ENCODE assay signal across 9 mouse cellular contexts in genomic region chr11:52003505-52003771, GRCm38 (mm10). TPM values are rescaled to one million over a fixed set of nuclear protein-coding genes. Genes with fewer than 3 reads are reported as not detected.
DNase-seq lines count a peak whose midpoint lies in the region; ATAC-seq and TF ChIP-seq lines count a peak whose summit lies in the region.
"Had no signal": no experiment of that assay in that cellular context is flagged by ENCODE, and none has a peak within 500 bp of the region (broad histone marks: within the 10 kb centered on the region; RNA-seq: fewer than 3 reads in every experiment).

No protein-coding gene starts in this region.

- peak overlapping the region; percentile 85 for H3K9ac ChIP-seq in heart, embryonic 13.5 days
- peak overlapping the region; percentile 91 for H3K9ac ChIP-seq in ES-Bruce4 (ENCODE audit: low read depth, poor library complexity, severe bottlenecking)
- peak overlapping the region; percentile 92 for H3K9ac ChIP-seq in forebrain, postnatal 0 days

- H3K79me2 ChIP-seq in macrophage (ENCODE audit: inconsistent target), result peaks cover 18% of the 10 kb centered on the region

- peak overlapping the region; percentile 66 for H3K4me3 ChIP-seq in heart, embryonic 13.5 days
- H3K4me3 ChIP-seq in ES-Bruce4 (ENCODE audit: low read depth, low read length) (peak overlapping the region; percentile 88), macrophage (ENCODE audit: inconsistent target) (peak overlapping the region; percentile 81)
- peak overlapping the region; percentile 97 for H3K4me3 ChIP-seq in forebrain, postnatal 0 days (ENCODE audit: low read depth, low read length)

- no peak for TF ChIP-seq POLR2A in ES-Bruce4 (IDR thresholded peaks at IDR 0.05; ENCODE audit: insufficient read depth, low read length)

- peak overlapping the region; percentile 89 for H3K27ac ChIP-seq in heart, embryonic 13.5 days (replicated peaks)
- H3K27ac ChIP-seq in ES-Bruce4 (ENCODE audit: insufficient read depth, low read length) (peak overlapping the region; percentile 97), macrophage (peak overlapping the region; percentile 85)
- H3K27ac ChIP-seq in forebrain, postnatal 0 days (ENCODE audit: low read depth, low read length), result peak overlapping the region; percentile 93

- peak overlapping the region; percentile 83 for H3K4me2 ChIP-seq in heart, embryonic 13.5 days
- peak overlapping the region; percentile 72 for H3K4me2 ChIP-seq in forebrain, postnatal 0 days (ENCODE audit: low read depth)

- TF ChIP-seq EP300 in ES-Bruce4 (IDR thresholded peaks at IDR 0.05; ENCODE audit: insufficient read depth, low read depth, low read length), result no peak

- ATAC-seq in heart, embryonic 13.5 days (ENCODE audit: extremely low read depth, insufficient number of reproducible peaks, low FRiP score, low TSS enrichment), result no peak
- ATAC-seq in forebrain, postnatal 0 days, result no peak
- no peak for ATAC-seq in activated CD4-positive, CD25-positive, alpha-beta regulatory T cell, adult 4 months

- H3K27me3 ChIP-seq in heart, embryonic 13.5 days (replicated peaks), result no peaks in the 10 kb centered on the region
- no peaks in the 10 kb centered on the region for H3K27me3 ChIP-seq in ES-Bruce4 (ENCODE audit: control insufficient read depth, insufficient read depth, low read length, poor library complexity, severe bottlenecking)
- no peaks in the 10 kb centered on the region for H3K27me3 ChIP-seq in forebrain, postnatal 0 days (ENCODE audit: insufficient read depth, low read length)
- H3K27me3 ChIP-seq: Patski had no signal

- 17% methylated on average over 4 of the region's 4 CpGs for WGBS in heart, embryonic 13.5 days
- 23% methylated on average over 4 of the region's 4 CpGs for WGBS in forebrain, postnatal 0 days
- WGBS in macrophage (ENCODE audit: missing documents), result 34% methylated on average over 4 of the region's 4 CpGs

- peaks cover 37% of the 10 kb centered on the region for H3K4me1 ChIP-seq in heart, embryonic 13.5 days
- no peaks in the 10 kb centered on the region for H3K4me1 ChIP-seq in ES-Bruce4 (ENCODE audit: control insufficient read depth, insufficient read depth, low read length)
- peaks cover 13% of the 10 kb centered on the region for H3K4me1 ChIP-seq in forebrain, postnatal 0 days (ENCODE audit: insufficient read depth)

- no peak for TF ChIP-seq CTCF in ES-Bruce4 (IDR thresholded peaks at IDR 0.05; ENCODE audit: low read depth, low read length)
- TF ChIP-seq CTCF in forebrain, postnatal 0 days (IDR thresholded peaks at IDR 0.05; ENCODE audit: low read depth), result no peak

- DNase-seq in heart, postnatal 14 days, result no peak
- no peak for DNase-seq in forebrain, postnatal 0 days
- DNase-seq in spleen, postnatal 36 days (ENCODE audit: low spot score in 2 of 2), result no peak
- no peak for DNase-seq in layer of hippocampus, adult 11-12 months (ENCODE audit: low spot score)

- no peaks in the 10 kb centered on the region for H3K36me3 ChIP-seq in heart, embryonic 13.5 days
- no peaks in the 10 kb centered on the region for H3K36me3 ChIP-seq in ES-Bruce4 (ENCODE audit: control insufficient read depth, insufficient read depth, low read length, poor library complexity, severe bottlenecking)
- H3K36me3 ChIP-seq in forebrain, postnatal 0 days (ENCODE audit: insufficient read depth), result peaks cover 4% of the 10 kb centered on the region; the same call in 1 of the 2 replicates
- H3K36me3 ChIP-seq in macrophage (ENCODE audit: inconsistent target), result no peaks in the 10 kb centered on the region

- intact Hi-C loops in heart, postnatal 14 days (cut with DNase I), result loop anchor here (5.0 to 10.0 kb wide), 3 partner anchors 94 to 389 kb away; partner anchors contain the start of genes Nhp2, Ppp2ca, Sar1b and Sec24a

- no peaks in the 10 kb centered on the region for H3K9me3 ChIP-seq in heart, embryonic 13.5 days
- no peaks in the 10 kb centered on the region for H3K9me3 ChIP-seq in ES-Bruce4 (replicated peaks; ENCODE audit: control insufficient read depth, insufficient read depth, low read length, poor library complexity, severe bottlenecking)
- no peaks in the 10 kb centered on the region for H3K9me3 ChIP-seq in forebrain, postnatal 0 days (ENCODE audit: low read length)

RNA-seq across cellular contexts. Expression of gene Cdkl3, which starts 0.6 kb away (rescaled TPM):
- polyA plus RNA-seq in heart, embryonic 13.5 days (2015; fragmentation: Nextera tagmentation; extraction: Ambion mirVana), result 6.5 and 7.8 TPM in 2 replicates
- total RNA-seq in heart, postnatal 14 days (2021), result 1 to 10 TPM; 5.4 to 7.3 TPM
- polyA plus RNA-seq in ES-Bruce4 (2011; ENCODE audit: insufficient read depth, insufficient read length, low read depth, missing spikeins) (9.6 and 12.9 TPM in 2 replicates), macrophage (2018) (1.2 to 3.9 TPM (median 2.0 TPM) in 3 replicates)
- total RNA-seq in forebrain, postnatal 0 days (2014; rRNA removed), result 33.2 and 35.5 TPM in 2 replicates
- 40.4 and 45.1 TPM in 2 replicates for polyA plus RNA-seq in forebrain, postnatal 0 days (2015; fragmentation: Nextera tagmentation; extraction: Ambion mirVana)
- total RNA-seq in macrophage (2018; cell fraction: chromatin; rRNA removed), result 10 to 100 TPM in 8 of 26 experiments, 1 to 10 TPM in 18; 1.3 to 16.1 (median 9.3) TPM
- total RNA-seq in macrophage (2018; cell fraction: cytosol; rRNA removed), result 1 to 10 TPM; 1.2 to 4.1 (median 2.2) TPM
- total RNA-seq in macrophage (2018; cell fraction: nucleus; rRNA removed), result 1 to 10 TPM; 1.3 to 9.4 (median 4.2) TPM
- polyA plus RNA-seq in activated CD4-positive, CD25-positive, alpha-beta regulatory T cell, adult 4 months (2017; shearing (Covaris generic)), result 1 to 10 TPM; 3.1 to 4.0 TPM

RNA-seq across cellular contexts. Expression of gene Ube2b, which starts 2.9 kb away (rescaled TPM):
- polyA plus RNA-seq in heart, embryonic 13.5 days (2015; fragmentation: Nextera tagmentation; extraction: Ambion mirVana), result 246 and 268 TPM in 2 replicates
- 100 to 1,000 TPM; 229 to 232 TPM for total RNA-seq in heart, postnatal 14 days (2021)
- 194 and 197 TPM in 2 replicates for polyA plus RNA-seq in ES-Bruce4 (2011; ENCODE audit: insufficient read depth, insufficient read length, low read depth, missing spikeins)
- 148 and 162 TPM in 2 replicates for total RNA-seq in forebrain, postnatal 0 days (2014; rRNA removed)
- 244 and 249 TPM in 2 replicates for polyA plus RNA-seq in forebrain, postnatal 0 days (2015; fragmentation: Nextera tagmentation; extraction: Ambion mirVana)
- 100 to 1,000 TPM in 21 of 26 experiments, 10 to 100 TPM in 5; 49.2 to 261 (median 134) TPM for total RNA-seq in macrophage (2018; cell fraction: chromatin; rRNA removed)
- total RNA-seq in macrophage (2018; cell fraction: cytosol; rRNA removed), result 100 to 1,000 TPM in 14 of 26 experiments, 10 to 100 TPM in 12; 63.6 to 144 (median 100) TPM
- total RNA-seq in macrophage (2018; cell fraction: nucleus; rRNA removed), result 100 to 1,000 TPM in 7 of 26 experiments, 10 to 100 TPM in 19; 28.0 to 147 (median 88.3) TPM
- polyA plus RNA-seq in macrophage (2018), result 117 to 151 TPM (median 137 TPM) in 3 replicates
- 100 to 1,000 TPM; 141 to 220 TPM for polyA plus RNA-seq in activated CD4-positive, CD25-positive, alpha-beta regulatory T cell, adult 4 months (2017; shearing (Covaris generic))

RNA-seq across cellular contexts. Expression of gene Cdkn2aipnl, which starts 36.0 kb away (rescaled TPM):
- 63.8 and 71.9 TPM in 2 replicates for polyA plus RNA-seq in heart, embryonic 13.5 days (2015; fragmentation: Nextera tagmentation; extraction: Ambion mirVana)
- 10 to 100 TPM; 13.0 to 16.2 TPM for total RNA-seq in heart, postnatal 14 days (2021)
- 69.8 and 77.1 TPM in 2 replicates for polyA plus RNA-seq in ES-Bruce4 (2011; ENCODE audit: insufficient read depth, insufficient read length, low read depth, missing spikeins)
- total RNA-seq in forebrain, postnatal 0 days (2014; rRNA removed), result 95.5 and 107 TPM in 2 replicates
- polyA plus RNA-seq in forebrain, postnatal 0 days (2015; fragmentation: Nextera tagmentation; extraction: Ambion mirVana), result 121 and 133 TPM in 2 replicates
- 1 to 10 TPM in 22 of 26 experiments, under 1 TPM in 4; 0.71 to 8.7 (median 3.0) TPM for total RNA-seq in macrophage (2018; cell fraction: chromatin; rRNA removed)
- 10 to 100 TPM; 17.1 to 39.7 (median 31.0) TPM for total RNA-seq in macrophage (2018; cell fraction: cytosol; rRNA removed)
- 10 to 100 TPM in 11 of 26 experiments, 1 to 10 TPM in 15; 2.3 to 23.6 (median 9.0) TPM for total RNA-seq in macrophage (2018; cell fraction: nucleus; rRNA removed)
- polyA plus RNA-seq in macrophage (2018), result 23.7 to 60.3 TPM (median 39.3 TPM) in 3 replicates
- 10 to 100 TPM; 80.8 to 84.4 TPM for polyA plus RNA-seq in activated CD4-positive, CD25-positive, alpha-beta regulatory T cell, adult 4 months (2017; shearing (Covaris generic))
